Mouse (Mus musculus) MEL (cell line): ENCODE measurements around the gene Clec4g. TPM values are rescaled to one million over a fixed set of nuclear protein-coding genes. Genes with fewer than 3 reads are reported as not detected.

Experiments used
- DNase-seq: peaks from one replicate; pipeline ENCODE4 v3.0.0; 2011; ENCODE audit warnings: low read depth, low spot score
- H3K27ac ChIP-seq: 2 replicates; pipeline ENCODE4 v1.5.1; 2012; ENCODE audit warnings: low read depth, mild to moderate bottlenecking, control low read depth, low read length, moderate library complexity; ENCODE audit not compliant: control insufficient read depth
- H3K27me3 ChIP-seq, 2 experiments: fragments of 150-350 bp in 1 of 2; sonication (generic) in 1 of 2; 2 replicates each; pipeline ENCODE4 v1.6.1; 2012; ENCODE audit warnings: low read length in 2 of 2, mild to moderate bottlenecking in 2 of 2, improper control_type of control experiment in 1 of 2, moderate library complexity in 1 of 2; ENCODE audit not compliant: insufficient read depth in 2 of 2, control insufficient read depth in 1 of 2
- H3K36me3 ChIP-seq, 2 experiments: 2 replicates each; pipeline ENCODE4 v1.6.1; 2012 to 2014; ENCODE audit warnings: low read length in 2 of 2, improper control_type of control experiment in 1 of 2, inconsistent platforms in 1 of 2, mild to moderate bottlenecking in 1 of 2; ENCODE audit not compliant: insufficient read depth in 2 of 2, control insufficient read depth in 1 of 2
- H3K4me1 ChIP-seq, 2 experiments: fragments of 150-350 bp in 1 of 2; sonication (generic) in 1 of 2; 2 replicates each; pipeline ENCODE4 v1.6.1; 2012; ENCODE audit warnings: low read length in 2 of 2, improper control_type of control experiment in 1 of 2, mild to moderate bottlenecking in 1 of 2; ENCODE audit not compliant: insufficient read depth in 2 of 2, control insufficient read depth in 1 of 2
- H3K4me3 ChIP-seq, 2 experiments: fragments of 150-350 bp in 1 of 2; sonication (generic) in 1 of 2; 2 replicates each; pipeline ENCODE4 v1.5.1; 2012; ENCODE audit warnings: low read depth in 2 of 2, low read length in 2 of 2, mild to moderate bottlenecking in 2 of 2, moderate library complexity in 2 of 2, control low read depth in 1 of 2, improper control_type of control experiment in 1 of 2; ENCODE audit not compliant: control insufficient read depth in 1 of 2, insufficient read depth in 1 of 2
- H3K79me2 ChIP-seq: 2 replicates; pipeline ENCODE4 v1.6.1; 2012; ENCODE audit warnings: mild to moderate bottlenecking, low read length, moderate library complexity; ENCODE audit not compliant: control insufficient read depth, poor library complexity, insufficient read depth
- H3K9ac ChIP-seq: 2 replicates; pipeline ENCODE4 v1.6.1; 2012; ENCODE audit warnings: low read depth, mild to moderate bottlenecking, control low read depth, low read length, moderate library complexity; ENCODE audit not compliant: control insufficient read depth, poor library complexity, severe bottlenecking
- H3K9me3 ChIP-seq: fragments of 150-350 bp; sonication (generic); replicated peaks from 2 replicates; pipeline ENCODE4 v1.6.1; 2012; ENCODE audit warnings: mild to moderate bottlenecking, low read length, improper control_type of control experiment, moderate library complexity; ENCODE audit not compliant: insufficient read depth
- CHD2 ChIP-seq: IDR thresholded peaks from 2 replicates; pipeline ENCODE4 v1.6.1; 2011; ENCODE audit warnings: low read length, improper control_type of control experiment
- E2F4 ChIP-seq: IDR thresholded peaks from 2 replicates; pipeline ENCODE4 v1.6.1; 2011; ENCODE audit warnings: low read depth, low read length, improper control_type of control experiment, borderline replicate concordance
- ETS1 ChIP-seq: IDR thresholded peaks from 2 replicates; pipeline ENCODE4 v1.6.1; 2012; ENCODE audit warnings: low read depth, mild to moderate bottlenecking, inconsistent platforms, low read length, improper control_type of control experiment, moderate library complexity
- GABPA ChIP-seq: IDR thresholded peaks from 2 replicates; pipeline ENCODE4 v1.6.1; 2012; ENCODE audit warnings: low read depth, mild to moderate bottlenecking, inconsistent platforms, low read length, improper control_type of control experiment, moderate library complexity
- GATA1 ChIP-seq: IDR thresholded peaks from 2 replicates; pipeline ENCODE4 v1.6.1; 2011; ENCODE audit warnings: low read depth, low read length, improper control_type of control experiment
- KAT2A ChIP-seq: conservative IDR thresholded peaks from 2 replicates; pipeline ENCODE4 v1.6.1; 2012; ENCODE audit warnings: low read depth, low read length, improper control_type of control experiment, inconsistent platforms
- MAX ChIP-seq: IDR thresholded peaks from 2 replicates; pipeline ENCODE4 v1.6.1; 2011; ENCODE audit warnings: low read length, improper control_type of control experiment
- MXI1 ChIP-seq: IDR thresholded peaks from 2 replicates; pipeline ENCODE4 v1.6.1; 2011; ENCODE audit warnings: mild to moderate bottlenecking, low read depth, low read length, improper control_type of control experiment
- MYC ChIP-seq: IDR thresholded peaks from 2 replicates; pipeline ENCODE4 v1.6.1; 2011; ENCODE audit warnings: low read depth, mild to moderate bottlenecking, low read length, improper control_type of control experiment, moderate library complexity
- NRF1 ChIP-seq: IDR thresholded peaks from 2 replicates; pipeline ENCODE4 v1.6.1; 2014; ENCODE audit warnings: low read depth, mild to moderate bottlenecking, inconsistent platforms, low read length, improper control_type of control experiment, moderate library complexity; ENCODE audit not compliant: poor library complexity, insufficient read depth, severe bottlenecking
- POLR2A ChIP-seq, 2 experiments: IDR thresholded peaks; 2 replicates each; pipeline ENCODE4 v1.6.1; 2011 to 2012; ENCODE audit warnings: low read length in 2 of 2, mild to moderate bottlenecking in 2 of 2, control low read depth in 1 of 2, improper control_type of control experiment in 1 of 2, low read depth in 1 of 2, moderate library complexity in 1 of 2; ENCODE audit not compliant: control insufficient read depth in 1 of 2, insufficient read depth in 1 of 2, poor library complexity in 1 of 2
- POLR2AphosphoS2 ChIP-seq: IDR thresholded peaks from 2 replicates; pipeline ENCODE4 v1.6.1; 2011; ENCODE audit warnings: low read length, improper control_type of control experiment
- RCOR1 ChIP-seq: IDR thresholded peaks from 2 replicates; pipeline ENCODE4 v1.6.1; 2012; ENCODE audit warnings: low read depth, mild to moderate bottlenecking, inconsistent platforms, low read length, improper control_type of control experiment
- SIN3A ChIP-seq: IDR thresholded peaks from 2 replicates; pipeline ENCODE4 v1.6.1; 2012; ENCODE audit warnings: low read length, improper control_type of control experiment, inconsistent platforms
- SMC3 ChIP-seq: IDR thresholded peaks from 2 replicates; pipeline ENCODE4 v1.6.1; 2011; ENCODE audit warnings: low read depth, low read length, improper control_type of control experiment
- TCF12 ChIP-seq: IDR thresholded peaks from 2 replicates; pipeline ENCODE4 v1.6.1; 2014; ENCODE audit warnings: low read depth, mild to moderate bottlenecking, inconsistent platforms, low read length, improper control_type of control experiment, moderate library complexity
- USF1 ChIP-seq: IDR thresholded peaks from 2 replicates; pipeline ENCODE4 v1.6.1; 2014; ENCODE audit warnings: low read depth, mild to moderate bottlenecking, inconsistent platforms, low read length, improper control_type of control experiment, moderate library complexity
- USF2 ChIP-seq, 2 experiments: IDR thresholded peaks; 2 replicates each; pipeline ENCODE4 v1.6.1; 2011 to 2012; ENCODE audit warnings: improper control_type of control experiment in 2 of 2, low read length in 2 of 2, borderline replicate concordance in 1 of 2, inconsistent platforms in 1 of 2, low read depth in 1 of 2, mild to moderate bottlenecking in 1 of 2; ENCODE audit not compliant: insufficient read depth in 1 of 2
- ZMIZ1 ChIP-seq: IDR thresholded peaks from 2 replicates; pipeline ENCODE4 v1.6.1; 2012; ENCODE audit warnings: low read depth, mild to moderate bottlenecking, inconsistent platforms, low read length, improper control_type of control experiment, moderate library complexity
- ZNF384 ChIP-seq: IDR thresholded peaks from 2 replicates; pipeline ENCODE4 v1.6.1; 2012; ENCODE audit warnings: low read depth, mild to moderate bottlenecking, inconsistent platforms, low read length, improper control_type of control experiment
- polyA plus RNA-seq, 2 experiments: library from polyadenylated mRNA; stranded (reverse) in 1 of 2; unstranded in 1 of 2; fragments of >175 nt in 1 of 2; fragments of >200 nt in 1 of 2; gene quantifications; 2 replicates each; pipeline versions ENCODE4 v1.2.1 to v1.2.4; 2012; ENCODE audit warnings: low replicate concordance in 2 of 2, low read depth in 1 of 2; ENCODE audit not compliant: insufficient read length in 2 of 2, insufficient read depth in 1 of 2, missing spikeins in 1 of 2
- total RNA-seq: library from RNA; depleted of rRNA; stranded (reverse); fragments of 300-350 nt; gene quantifications from 2 replicates; pipeline ENCODE4 v1.2.3, GENCODE M21; 2012

Clec4g gene
- total and polyA plus RNA-seq, 3 experiments: not detected

- Histone ChIP-seq H3K9ac (no peak overlapping the region), H3K9me3 (no peaks in the 10 kb centered on the region), H3K79me2 (peaks cover 32% of the 10 kb centered on the region), H3K27ac (no peak overlapping the region), H3K36me3 (peaks cover 0 to 15% of the 10 kb centered on the region in 2 experiments; a peak in 2 of 4 replicates), H3K4me1 (peaks cover 0 to 12% of the 10 kb centered on the region in 2 experiments; a peak in 2 of 4 replicates), H3K4me3 (no peak overlapping the region), H3K27me3 (no peaks in the 10 kb centered on the region)
- DNase-seq: no peak
- TF ChIP-seq NRF1: no peak
- TF ChIP-seq ZNF384: no peak
These were observed 41.6 kb downstream of the Clec4g start for GRCm38 (mm10) chr8:3678831-3679230.

- peak; percentile 76 for DNase-seq
- Histone ChIP-seq H3K9ac (peak overlapping the region; percentile 98), H3K9me3 (no peaks in the 10 kb centered on the region), H3K36me3 (peaks cover 0 to 15% of the 10 kb centered on the region in 2 experiments; a peak in 2 of 4 replicates), H3K4me3 (peak overlapping the region; percentile 83 to 96), H3K27ac (peak overlapping the region; percentile 87), H3K79me2 (peaks cover 32% of the 10 kb centered on the region), H3K27me3 (no peaks in the 10 kb centered on the region)
- TF ChIP-seq CHD2: no peak
- TF ChIP-seq SMC3: no peak
- no peak for TF ChIP-seq TCF12
- TF ChIP-seq USF1: no peak
- no peak for TF ChIP-seq POLR2AphosphoS2
- no peak for TF ChIP-seq ETS1
- TF ChIP-seq MXI1: peak; percentile 91
- TF ChIP-seq KAT2A: no peak
- peak; percentile 27; the same call in 1 of the 2 replicates for TF ChIP-seq SIN3A
- TF ChIP-seq MYC: peak; percentile 91; the same call in 1 of the 2 replicates
- no peak for TF ChIP-seq USF2 (IDR thresholded peaks at IDR 0.05; ENCODE audit: borderline replicate concordance in 1 of 2, insufficient read depth in 1 of 2, low read depth in 1 of 2, low read length in 2 of 2)
- no peak for TF ChIP-seq GATA1
- no peak for TF ChIP-seq ZMIZ1
- no peak for TF ChIP-seq RCOR1
- peak in 1 of 2 experiments; percentile 33; a peak in 2 of 4 replicates for TF ChIP-seq POLR2A (IDR thresholded peaks at IDR 0.05; ENCODE audit: control insufficient read depth in 1 of 2, insufficient read depth in 1 of 2, low read depth in 1 of 2, low read length in 2 of 2, poor library complexity in 1 of 2)
- peak; percentile 78 for TF ChIP-seq MAX
- TF ChIP-seq E2F4: no peak
- TF ChIP-seq GABPA: no peak
- TF ChIP-seq, all 39 proteins: peak for 5
- H3K4me1 ChIP-seq: peaks cover 0 to 12% of the 10 kb centered on the region in 2 experiments; a peak in 2 of 4 replicates
These were observed 43.4 kb downstream of the Clec4g start for GRCm38 (mm10) chr8:3676993-3677579.
